Mouse (Mus musculus) thymus, adult 2 months (tissue): Measurements from ENCODE around the gene Lpar3. TPM values are rescaled to one million over a fixed set of nuclear protein-coding genes. Genes with fewer than 3 reads are reported as not detected.

Experiments
- DNase-seq: peaks from one replicate; pipeline ENCODE4 v3.0.0; 2021
- H3K27ac ChIP-seq: fragments of 200-500 bp; 2 replicates; pipeline ENCODE4 v1.5.1; 2012; ENCODE audit warnings: low read length, control low read depth; ENCODE audit not compliant: control insufficient read depth, insufficient read depth
- H3K27me3 ChIP-seq: fragments of 200-500 bp; 2 replicates; pipeline ENCODE4 v1.6.1; 2012; ENCODE audit warnings: mild to moderate bottlenecking, low read length, moderate library complexity, mixed read lengths; ENCODE audit not compliant: control insufficient read depth, insufficient read depth
- H3K36me3 ChIP-seq: fragments of 200-500 bp; 2 replicates; pipeline ENCODE4 v1.6.1; 2012; ENCODE audit warnings: mild to moderate bottlenecking, low read length, moderate library complexity; ENCODE audit not compliant: control insufficient read depth, insufficient read depth
- H3K4me1 ChIP-seq: fragments of 200-500 bp; replicated peaks from 2 replicates; pipeline ENCODE4 v1.6.1; 2012; ENCODE audit warnings: low read length; ENCODE audit not compliant: control insufficient read depth, insufficient read depth
- H3K4me3 ChIP-seq: fragments of 200-500 bp; 2 replicates; pipeline ENCODE4 v1.5.1; 2012; ENCODE audit warnings: mild to moderate bottlenecking, low read length, control low read depth, moderate library complexity; ENCODE audit not compliant: control insufficient read depth, insufficient read depth
- CTCF ChIP-seq: fragments of 200-500 bp; IDR thresholded peaks from 2 replicates; pipeline ENCODE4 v1.5.1; 2012; ENCODE audit warnings: mild to moderate bottlenecking, control low read depth, low read length, moderate library complexity, borderline replicate concordance; ENCODE audit not compliant: control insufficient read depth, poor library complexity, insufficient read depth; ENCODE audit errors: extremely low read depth
- POLR2A ChIP-seq: fragments of 200-500 bp; IDR thresholded peaks from 2 replicates; pipeline ENCODE4 v1.6.1; 2012; ENCODE audit warnings: mild to moderate bottlenecking, low read length, control low read depth, moderate library complexity; ENCODE audit not compliant: control insufficient read depth, poor library complexity, insufficient read depth; ENCODE audit errors: extremely low read depth
- WGBS: fragments of 180-500 bp; shearing (Covaris S2); methylation state at CpG from one replicate; pipeline ENCODE4 v1.1.7; 2018; 5-methylcytosine and 5-hydroxymethylcytosine counted together
- polyA plus RNA-seq: library from polyadenylated mRNA; depleted of rRNA; stranded (reverse); fragments of >200 nt; gene quantifications from 2 replicates; pipeline ENCODE4 v1.2.3, GENCODE M21; 2012

The Lpar3 gene
- polyA plus RNA-seq, 1 experiment, result 2.3 TPM

- Histone ChIP-seq H3K27ac (no peak overlapping the region), H3K36me3 (no peaks in the 10 kb centered on the region), H3K27me3 (no peaks in the 10 kb centered on the region), H3K4me1 (no peaks in the 10 kb centered on the region), H3K4me3 (no peak overlapping the region)
- WGBS, result 62% methylated on average over 10 of the region's 10 CpGs
- no peak for TF ChIP-seq CTCF
- no peak for TF ChIP-seq POLR2A
- DNase-seq, result no peak
Measured at GRCm38 (mm10) chr3:146234530-146234929, 13.8 kb downstream of the Lpar3 start.

- H3K27ac ChIP-seq, result no peak overlapping the region
Measured at GRCm38 (mm10) chr3:146236280-146236679, 15.5 kb downstream of the Lpar3 start.

GRCm38 (mm10) chr3:146237676-146238075, 16.9 kb downstream of the Lpar3 start:
- Histone ChIP-seq H3K27ac (no peak overlapping the region), H3K36me3 (no peaks in the 10 kb centered on the region), H3K4me1 (no peaks in the 10 kb centered on the region), H3K27me3 (no peaks in the 10 kb centered on the region), H3K4me3 (no peak overlapping the region)
- no peak for DNase-seq
- TF ChIP-seq POLR2A, result no peak
- TF ChIP-seq CTCF, result no peak
- 95% methylated on average over 5 of the region's 5 CpGs for WGBS

More at GRCm38 (mm10) chr3:146236280-146236679, 15.5 kb downstream of the Lpar3 start:
- TF ChIP-seq POLR2A, result no peak
- no peak for TF ChIP-seq CTCF
- DNase-seq, result no peak
- Histone ChIP-seq H3K27me3 (no peaks in the 10 kb centered on the region), H3K4me3 (no peak overlapping the region), H3K4me1 (no peaks in the 10 kb centered on the region), H3K36me3 (no peaks in the 10 kb centered on the region)
- WGBS, result 89% methylated on average over 8 of the region's 8 CpGs

GRCm38 (mm10) chr3:146244630-146245029, 23.9 kb downstream of the Lpar3 start:
- no peak for TF ChIP-seq CTCF
- no peak for TF ChIP-seq POLR2A
- Histone ChIP-seq H3K36me3 (no peaks in the 10 kb centered on the region), H3K27me3 (no peaks in the 10 kb centered on the region), H3K4me1 (no peaks in the 10 kb centered on the region), H3K4me3 (no peak overlapping the region), H3K27ac (no peak overlapping the region)
- 77% methylated on average over 1 of the region's 1 CpGs for WGBS
- DNase-seq, result no peak

GRCm38 (mm10) chr3:146246557-146246956, 25.8 kb downstream of the Lpar3 start:
- no peak for DNase-seq
- 73% methylated on average over 8 of the region's 8 CpGs for WGBS
- TF ChIP-seq POLR2A (no peak), CTCF (no peak)
- Histone ChIP-seq H3K27me3 (no peaks in the 10 kb centered on the region), H3K4me3 (no peak overlapping the region), H3K27ac (no peak overlapping the region), H3K36me3 (no peaks in the 10 kb centered on the region), H3K4me1 (no peaks in the 10 kb centered on the region)

GRCm38 (mm10) chr3:146246992-146247391, 26.2 kb downstream of the Lpar3 start:
- Histone ChIP-seq H3K4me1 (no peaks in the 10 kb centered on the region), H3K4me3 (no peak overlapping the region), H3K27me3 (no peaks in the 10 kb centered on the region), H3K36me3 (no peaks in the 10 kb centered on the region), H3K27ac (no peak overlapping the region)
- TF ChIP-seq CTCF (no peak), POLR2A (no peak)
- DNase-seq, result no peak
- 90% methylated on average over 2 of the region's 2 CpGs for WGBS

GRCm38 (mm10) chr3:146249895-146250294, 29.1 kb downstream of the Lpar3 start:
- TF ChIP-seq CTCF (no peak), POLR2A (no peak)
- no peaks in the 10 kb centered on the region for H3K36me3 ChIP-seq
- H3K27me3 ChIP-seq, result no peaks in the 10 kb centered on the region
- no peaks in the 10 kb centered on the region for H3K4me1 ChIP-seq
- DNase-seq, result no peak
- no peak overlapping the region for H3K4me3 ChIP-seq
- H3K27ac ChIP-seq, result no peak overlapping the region
- 89% methylated on average over 8 of the region's 8 CpGs for WGBS
